Mouse (Mus musculus) adipose tissue, adult 10 weeks (tissue): ENCODE measurements around the gene Cby3. TPM values are rescaled to one million over a fixed set of nuclear protein-coding genes. Genes with fewer than 3 reads are reported as not detected.

ENCODE experiments used
- polyA plus RNA-seq: library from polyadenylated mRNA; stranded (reverse); fragments of 350-450 nt; fragmentation: Illumina TruSeq; extraction: RNeasy Lipid Tissue Mini Kit (QIAGEN cat#74804); gene quantifications from one replicate; pipeline ENCODE4 v1.2.3, GENCODE M21; 2014; ENCODE audit warnings: low read depth, low replicate concordance

Cby3 gene
- 3.1 TPM for polyA plus RNA-seq

GRCm38 (mm10) chr11:50354162-50354561, at the start of gene Cby3:
Gene Cby3 (plus strand): TSS chr11:50354462.

GRCm38 (mm10) chr11:50325496-50326301, 28.6 kb upstream of the Cby3 start, which contains the start of gene Canx:
Gene Canx (minus strand): TSS chr11:50325673.

GRCm38 (mm10) chr11:50376911-50377891, 22.9 kb downstream of the Cby3 start, which contains the start of gene Hnrnph1:
Gene Hnrnph1 (plus strand): TSS chr11:50376990.

Other genes with a start within 250 kb of the Cby3 start
- 59.2 TPM for gene Tbc1d9b, start 223.1 kb upstream of the Cby3 start, polyA plus RNA-seq
- gene Mrnip, start 180.0 kb upstream of the Cby3 start, polyA plus RNA-seq: 9.0 TPM
- gene Sqstm1, start 143.6 kb upstream of the Cby3 start, polyA plus RNA-seq: 288 TPM
- gene Mgat4b, start 143.6 kb upstream of the Cby3 start, polyA plus RNA-seq: 57.2 TPM
- 43.6 TPM for gene Ltc4s, start 115.8 kb upstream of the Cby3 start, polyA plus RNA-seq
- 12.7 TPM for gene Maml1, start 62.2 kb upstream of the Cby3 start, polyA plus RNA-seq
- gene Canx, start 28.8 kb upstream of the Cby3 start, polyA plus RNA-seq: 304 TPM
- gene Hnrnph1, start 22.5 kb downstream of the Cby3 start, polyA plus RNA-seq: 316 TPM
- gene Rufy1, start 76.7 kb downstream of the Cby3 start, polyA plus RNA-seq: 34.7 TPM
- gene Adamts2, start 247.6 kb downstream of the Cby3 start, polyA plus RNA-seq: 28.6 TPM